Mouse (Mus musculus) erythroblast, embryonic 14.5 days (primary cell): ENCODE measurements around the gene Aldh2. TPM values are rescaled to one million over a fixed set of nuclear protein-coding genes. Genes with fewer than 3 reads are reported as not detected.
A peak's percentile ranks its signal among the peaks of the same experiment; 100 is the strongest.
"Not testable (repeated sequence)": the region's sequence is repeated elsewhere in the genome, so short reads cannot be mapped to it uniquely, and the experiment has no call there.

ENCODE experiments used
- H3K27me3 ChIP-seq: 2 replicates; pipeline ENCODE4 v1.6.1; 2012; ENCODE audit warnings: inconsistent platforms; ENCODE audit not compliant: control insufficient read depth
- H3K36me3 ChIP-seq: 2 replicates; pipeline ENCODE4 v1.6.1; 2012; ENCODE audit warnings: mild to moderate bottlenecking, inconsistent platforms; ENCODE audit not compliant: control insufficient read depth
- H3K4me1 ChIP-seq: 2 replicates; pipeline ENCODE4 v1.6.1; 2012; ENCODE audit warnings: inconsistent platforms; ENCODE audit not compliant: control insufficient read depth
- H3K4me3 ChIP-seq: replicated peaks from 2 replicates; pipeline ENCODE3; 2012; ENCODE audit warnings: moderate library complexity, mild to moderate bottlenecking, inconsistent platforms
- H3K9me3 ChIP-seq: 2 replicates; pipeline ENCODE4 v1.6.1; 2012; ENCODE audit warnings: low read length, inconsistent platforms, mixed read lengths; ENCODE audit not compliant: control insufficient read depth
- GATA1 ChIP-seq: IDR thresholded peaks from 2 replicates; pipeline ENCODE4 v1.6.1; 2012; ENCODE audit warnings: low read length, inconsistent platforms, mixed read lengths
- TAL1 ChIP-seq: IDR thresholded peaks from 3 replicates; pipeline ENCODE4 v1.6.1; 2012; ENCODE audit warnings: low read length, inconsistent platforms, mixed read lengths
- polyA plus RNA-seq: library from polyadenylated mRNA; stranded (reverse); fragments of >175 nt; gene quantifications from 2 replicates; pipeline ENCODE4 v1.2.3, GENCODE M21; 2012

Gene Aldh2
- 11.0 and 12.8 TPM in 2 replicates for polyA plus RNA-seq

DNA sequence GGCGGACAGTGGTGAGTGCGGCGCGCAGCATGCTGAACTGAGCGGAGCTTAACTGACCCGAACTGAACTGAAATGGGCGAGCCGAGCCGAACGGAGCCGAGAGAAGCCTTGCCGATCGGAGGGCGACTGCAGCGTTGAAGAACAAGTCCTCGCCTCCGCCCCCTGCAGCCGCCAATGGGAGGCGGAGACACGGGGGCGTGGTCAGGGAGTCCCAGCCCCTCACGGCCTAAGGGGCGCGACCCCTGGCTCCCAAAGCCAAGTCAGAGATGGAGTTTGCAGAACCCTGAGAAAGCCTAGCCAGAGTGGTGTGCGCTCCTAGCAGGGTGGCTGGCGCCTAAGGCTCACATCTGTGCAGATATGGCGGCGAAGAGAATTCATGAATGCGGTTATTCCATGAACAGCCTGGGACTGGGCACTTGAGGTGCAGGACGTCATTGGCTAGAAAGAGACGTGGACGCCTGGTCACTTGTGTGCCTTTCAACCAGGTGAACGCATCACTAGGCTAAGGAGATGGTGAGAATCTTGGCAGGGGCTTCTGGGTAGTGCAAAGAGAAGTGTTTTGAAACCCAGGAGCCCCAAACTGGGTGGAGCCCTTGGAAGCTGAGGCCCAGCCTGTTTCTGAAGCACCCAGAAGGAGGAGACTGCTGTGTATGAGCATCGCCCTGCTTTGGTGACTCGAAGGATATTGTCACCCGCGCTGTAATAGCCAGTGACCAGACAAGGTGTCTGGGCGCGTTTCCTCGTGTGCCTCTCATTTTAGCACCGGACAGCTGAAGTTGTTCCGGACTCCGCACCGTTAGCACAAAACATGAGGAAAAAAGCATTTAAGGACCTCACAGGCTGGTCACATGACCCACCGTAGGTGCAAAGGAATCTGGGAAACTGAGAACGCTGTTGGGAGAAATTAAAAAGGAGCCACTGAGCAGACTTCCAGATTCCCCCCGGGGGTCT is at the start of gene Aldh2:
Gene Aldh2, minus strand, starts transcription at position 374 of the 951 bp plus-strand sequence.
- H3K9me3 ChIP-seq = no peaks in the 10 kb centered on the region
- no peaks in the 10 kb centered on the region; the same call in 1 of the 2 replicates for H3K36me3 ChIP-seq
- peak within 1 kb of the TSS; percentile 83 for H3K4me3 ChIP-seq
- TF ChIP-seq GATA1 (no peak), TAL1 (no peak)
- H3K27me3 ChIP-seq = peaks cover 20% of the 10 kb centered on the region
- H3K4me1 ChIP-seq = peaks cover 61% of the 10 kb centered on the region

DNA sequence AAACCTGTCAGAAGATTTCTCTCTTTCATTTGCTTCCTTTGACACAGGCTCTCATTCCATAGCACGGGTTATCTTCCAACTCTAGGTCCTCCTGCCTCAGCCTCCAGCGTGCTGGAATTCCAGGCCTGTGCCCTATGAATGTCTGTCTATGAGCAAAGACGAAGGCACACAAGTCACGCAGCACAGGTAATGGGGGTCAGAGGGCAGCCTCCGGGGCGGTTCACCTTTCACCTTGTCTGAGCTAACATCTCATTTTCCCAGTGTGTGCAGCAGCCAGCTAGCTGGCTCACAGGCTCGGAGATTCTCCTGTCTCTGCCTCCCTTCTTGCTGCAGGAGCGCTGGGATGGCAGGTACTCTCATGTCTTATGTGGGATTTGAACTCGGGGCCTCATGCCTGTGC is 46.0 kb upstream of the Aldh2 start:
- Histone ChIP-seq H3K4me3 (no peak overlapping the region), H3K27me3 (no peaks in the 10 kb centered on the region), H3K9me3 (no peaks in the 10 kb centered on the region), H3K36me3 (no peaks in the 10 kb centered on the region; the same call in 1 of the 2 replicates), H3K4me1 (peaks cover 4% of the 10 kb centered on the region)
- no peak for TF ChIP-seq GATA1
- no peak for TF ChIP-seq TAL1

DNA sequence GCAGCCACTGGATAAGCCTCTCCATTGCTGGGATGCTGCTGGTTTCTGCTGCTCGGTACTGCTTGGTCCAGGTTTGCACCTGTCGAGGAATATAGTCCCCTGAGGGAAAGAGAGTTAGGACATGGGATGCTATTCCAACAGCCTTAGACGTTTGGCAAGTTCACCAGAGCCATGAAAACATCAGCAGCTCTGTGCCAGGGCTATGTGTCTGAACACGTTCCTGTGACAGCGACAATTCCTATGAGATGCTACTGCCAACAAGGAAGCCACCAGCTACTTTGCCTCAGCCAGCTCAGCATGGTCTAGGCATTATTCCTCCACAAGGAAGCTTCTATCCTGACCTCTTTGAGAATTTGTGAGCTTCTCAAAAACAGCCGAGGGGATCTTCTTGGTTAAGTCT is 43.7 kb upstream of the Aldh2 start:
- H3K27me3 ChIP-seq = no peaks in the 10 kb centered on the region
- peaks cover 2% of the 10 kb centered on the region for H3K4me1 ChIP-seq
- TF ChIP-seq TAL1 (no peak; the same call in 2 of the 3 replicates), GATA1 (no peak)
- H3K36me3 ChIP-seq = no peaks in the 10 kb centered on the region
- no peak overlapping the region for H3K4me3 ChIP-seq
- H3K9me3 ChIP-seq = no peaks in the 10 kb centered on the region

DNA sequence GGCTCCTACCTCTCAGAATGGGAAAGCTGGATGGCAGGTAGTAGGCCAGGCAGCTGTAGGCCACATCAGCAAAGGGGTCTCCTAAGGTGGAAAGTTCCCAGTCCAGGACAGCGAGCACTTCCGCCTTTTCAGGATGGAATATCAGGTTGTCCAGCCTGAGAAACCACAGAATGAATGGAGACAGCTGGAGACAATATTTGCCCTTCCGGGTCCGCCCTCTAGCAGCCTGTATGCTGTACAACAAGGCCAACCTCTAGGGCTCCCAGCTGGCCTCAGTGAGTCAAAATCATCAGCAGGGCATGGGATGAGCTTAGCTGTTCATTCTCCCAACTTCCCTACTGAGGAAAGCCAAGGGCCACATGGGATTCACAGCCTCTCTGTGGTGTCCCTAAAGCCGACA is 41.0 kb upstream of the Aldh2 start:
- peaks cover 2% of the 10 kb centered on the region for H3K4me1 ChIP-seq
- no peaks in the 10 kb centered on the region for H3K27me3 ChIP-seq
- no peak overlapping the region for H3K4me3 ChIP-seq
- H3K9me3 ChIP-seq = no peaks in the 10 kb centered on the region
- no peaks in the 10 kb centered on the region; the same call in 1 of the 2 replicates for H3K36me3 ChIP-seq
- TF ChIP-seq GATA1 = no peak
- no peak for TF ChIP-seq TAL1

DNA sequence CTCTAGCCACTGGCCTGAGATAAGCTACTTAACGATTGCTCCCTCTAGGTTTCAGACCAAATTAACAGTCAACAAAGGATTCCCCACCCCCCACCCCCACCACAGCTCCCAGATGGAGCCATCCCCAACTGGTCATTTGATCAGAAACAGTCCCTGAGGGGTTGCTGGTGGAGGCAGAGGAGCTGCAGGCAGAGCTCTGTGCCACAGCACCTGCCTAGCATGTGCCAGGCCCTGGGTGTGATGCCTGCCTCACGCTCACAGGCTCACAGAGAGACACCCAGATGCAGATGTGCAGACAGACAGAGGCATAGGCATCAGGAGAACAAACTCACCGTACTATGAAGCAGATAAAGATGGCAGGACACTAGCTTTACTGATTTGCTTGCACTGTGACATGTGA is 39.2 kb upstream of the Aldh2 start:
- no peaks in the 10 kb centered on the region; the same call in 1 of the 2 replicates for H3K36me3 ChIP-seq
- H3K27me3 ChIP-seq = no peaks in the 10 kb centered on the region
- H3K9me3 ChIP-seq = no peaks in the 10 kb centered on the region; the same call in 1 of the 2 replicates
- TF ChIP-seq GATA1 (no peak), TAL1 (no peak)
- no peak overlapping the region for H3K4me3 ChIP-seq
- no peaks in the 10 kb centered on the region for H3K4me1 ChIP-seq

DNA sequence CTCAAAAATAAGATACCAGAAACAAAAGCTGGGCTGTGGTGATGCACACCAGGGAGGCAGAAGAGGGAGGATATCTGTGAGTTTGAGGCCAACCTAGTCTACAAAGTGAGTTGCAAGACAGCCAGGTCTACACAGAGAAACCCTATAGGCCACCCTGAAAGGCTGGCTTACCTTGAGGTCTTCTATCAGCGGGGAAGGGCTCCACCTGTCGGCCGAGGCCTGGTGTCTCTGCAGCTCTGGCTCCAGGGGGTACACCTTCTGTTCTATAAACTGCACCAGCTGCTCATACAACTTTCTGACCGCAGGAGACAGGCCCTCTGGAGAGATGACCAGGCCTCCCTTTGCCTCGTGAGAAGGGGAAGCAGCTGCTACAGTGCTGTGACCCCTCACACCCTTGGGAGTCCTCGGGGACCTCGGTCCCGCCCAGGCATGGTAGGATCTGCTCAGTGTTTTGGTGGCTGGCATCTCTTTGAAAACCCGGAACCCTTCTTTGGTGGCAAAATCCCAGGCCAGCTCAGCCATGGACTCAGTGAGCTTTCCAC is 37.6 kb upstream of the Aldh2 start:
- H3K9me3 ChIP-seq, H3K4me3 ChIP-seq, H3K36me3 ChIP-seq, H3K27me3 ChIP-seq, H3K4me1 ChIP-seq: not testable (repeated sequence)

DNA sequence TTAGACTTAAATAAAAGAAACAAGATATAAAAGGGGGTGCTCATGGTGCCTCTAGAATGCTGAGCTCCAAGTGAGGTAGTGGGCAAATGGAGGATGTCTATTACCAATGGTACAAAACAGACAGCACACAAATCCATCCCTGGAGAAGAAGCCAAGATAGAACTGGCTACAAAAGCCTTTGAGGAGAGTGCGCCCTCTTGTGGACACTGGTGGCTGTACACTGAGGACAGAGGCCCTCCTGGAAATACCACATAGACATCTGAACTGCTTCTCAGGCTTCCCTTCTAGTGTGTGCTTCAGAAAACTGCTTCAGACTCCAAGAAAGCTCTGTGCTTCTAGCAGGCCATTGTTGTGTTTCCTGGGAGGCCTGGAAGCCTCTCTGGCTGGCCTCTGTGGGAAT is 34.2 kb upstream of the Aldh2 start:
- Histone ChIP-seq H3K36me3 (no peaks in the 10 kb centered on the region; the same call in 1 of the 2 replicates), H3K4me3 (no peak overlapping the region), H3K27me3 (no peaks in the 10 kb centered on the region), H3K4me1 (no peaks in the 10 kb centered on the region), H3K9me3 (no peaks in the 10 kb centered on the region; the same call in 1 of the 2 replicates)
- TF ChIP-seq TAL1 (no peak), GATA1 (no peak)

DNA sequence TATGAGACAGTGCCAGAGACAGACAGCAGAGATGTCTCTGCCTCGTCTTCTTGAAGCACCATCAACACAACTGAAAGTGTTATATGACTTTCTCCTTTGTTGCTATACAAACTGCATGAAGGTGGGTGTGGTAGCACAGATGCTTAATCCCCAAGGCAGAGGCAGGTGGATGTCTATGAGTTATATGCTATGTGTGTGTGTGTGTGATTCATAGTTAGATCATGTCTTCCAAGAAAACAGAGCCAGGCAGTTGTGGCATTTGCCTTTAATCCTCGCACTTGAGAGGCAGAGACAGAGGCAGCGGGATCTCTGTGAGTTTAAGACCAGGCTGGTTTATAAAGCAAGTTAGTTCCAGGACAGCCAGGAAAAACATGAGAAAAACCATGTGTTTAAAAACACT is 29.6 kb upstream of the Aldh2 start:
- no peak for TF ChIP-seq GATA1
- no peak for TF ChIP-seq TAL1
- no peak overlapping the region for H3K4me3 ChIP-seq

DNA sequence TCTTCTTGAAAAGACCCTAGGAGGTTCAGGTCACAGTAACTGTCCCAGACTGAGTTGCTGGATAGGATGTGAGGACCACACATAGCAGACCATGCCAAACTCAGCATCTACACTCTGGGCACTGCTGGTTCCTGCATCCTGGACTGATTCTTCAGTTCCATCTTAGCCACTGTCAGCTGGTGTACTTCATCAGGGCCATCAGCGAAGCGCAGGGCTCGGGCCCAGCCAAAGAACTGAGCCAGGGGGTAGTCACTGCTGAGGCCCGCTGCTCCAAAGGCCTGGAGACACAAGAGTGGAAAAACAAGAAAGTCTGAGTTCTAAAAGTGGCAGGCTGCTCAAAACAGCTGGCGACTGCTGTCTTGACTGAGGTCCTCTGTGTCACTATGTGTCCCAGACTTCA is 27.5 kb upstream of the Aldh2 start:
- H3K9me3 ChIP-seq = no peaks in the 10 kb centered on the region
- H3K27me3 ChIP-seq = no peaks in the 10 kb centered on the region
- H3K4me1 ChIP-seq = peaks cover 26% of the 10 kb centered on the region
- H3K36me3 ChIP-seq = peaks cover 4% of the 10 kb centered on the region
- TF ChIP-seq GATA1 (no peak), TAL1 (no peak)
- no peak overlapping the region for H3K4me3 ChIP-seq

More for the DNA sequence above, 29.6 kb upstream of the Aldh2 start:
- Histone ChIP-seq H3K27me3 (no peaks in the 10 kb centered on the region), H3K36me3 (peaks cover 4% of the 10 kb centered on the region), H3K9me3 (no peaks in the 10 kb centered on the region), H3K4me1 (peaks cover 19% of the 10 kb centered on the region)
